Comparison of ENCODE assay signal across 14 mouse cellular contexts in genomic region chr2:105023031-105023615, GRCm38 (mm10). TPM values are rescaled to one million over a fixed set of nuclear protein-coding genes. Genes with fewer than 3 reads are reported as not detected.
DNase-seq lines count a peak whose midpoint lies in the region; ATAC-seq and TF ChIP-seq lines count a peak whose summit lies in the region.
"Had no signal": no experiment of that assay in that cellular context is flagged by ENCODE, and none has a peak within 500 bp of the region (broad histone marks: within the 10 kb centered on the region; RNA-seq: fewer than 3 reads in every experiment).

No protein-coding gene starts in this region.

- H3K36me3 ChIP-seq in kidney, postnatal 0 days (ENCODE audit: insufficient read depth, low read length) = no peaks in the 10 kb centered on the region
- no peaks in the 10 kb centered on the region for H3K36me3 ChIP-seq in liver, postnatal 0 days (replicated peaks; ENCODE audit: insufficient read depth, low read length)
- H3K36me3 ChIP-seq in forebrain, embryonic 10.5 days (replicated peaks) = no peaks in the 10 kb centered on the region
- H3K36me3 ChIP-seq in hindbrain, embryonic 14.5 days (replicated peaks; ENCODE audit: control insufficient read depth, insufficient read depth) = no peaks in the 10 kb centered on the region

- TF ChIP-seq CTCF in kidney, postnatal 0 days (IDR thresholded peaks at IDR 0.05; ENCODE audit: low read depth) = no peak
- TF ChIP-seq CTCF in liver, postnatal 0 days (IDR thresholded peaks at IDR 0.05; ENCODE audit: low read depth) = no peak

- H3K9ac ChIP-seq in kidney, postnatal 0 days (ENCODE audit: low read depth, low read length) = no peak overlapping the region
- no peak overlapping the region for H3K9ac ChIP-seq in liver, postnatal 0 days (replicated peaks)
- H3K9ac ChIP-seq in hindbrain, embryonic 14.5 days = no peak overlapping the region

- H3K27me3 ChIP-seq in kidney, postnatal 0 days (ENCODE audit: insufficient read depth, low read length) = no peaks in the 10 kb centered on the region
- H3K27me3 ChIP-seq in liver, postnatal 0 days (ENCODE audit: insufficient read depth, low read length) = no peaks in the 10 kb centered on the region
- H3K27me3 ChIP-seq in forebrain, embryonic 10.5 days (ENCODE audit: poor library complexity, severe bottlenecking) = no peaks in the 10 kb centered on the region
- H3K27me3 ChIP-seq in hindbrain, embryonic 14.5 days (ENCODE audit: control insufficient read depth, insufficient read depth, low read length) = no peaks in the 10 kb centered on the region

- H3K27ac ChIP-seq in kidney, postnatal 0 days = peak overlapping the region; percentile 39
- no peak overlapping the region for H3K27ac ChIP-seq in liver, postnatal 0 days (ENCODE audit: low read depth)
- no peak overlapping the region for H3K27ac ChIP-seq in forebrain, embryonic 10.5 days
- no peak overlapping the region for H3K27ac ChIP-seq in hindbrain, embryonic 14.5 days

- H3K4me1 ChIP-seq in kidney, postnatal 0 days (replicated peaks; ENCODE audit: insufficient read depth, low read length) = 0 out of 2 replicates have a peak, but pooled peaks cover 7% of the 10 kb centered on the region
- H3K4me1 ChIP-seq in liver, postnatal 0 days (ENCODE audit: insufficient read depth) = peaks cover 2% of the 10 kb centered on the region; the same call in 1 of the 2 replicates
- no peaks in the 10 kb centered on the region for H3K4me1 ChIP-seq in forebrain, embryonic 10.5 days
- H3K4me1 ChIP-seq in hindbrain, embryonic 14.5 days (replicated peaks; ENCODE audit: control insufficient read depth, insufficient read depth, low read length) = no peaks in the 10 kb centered on the region

- TF ChIP-seq EP300 in liver, postnatal 0 days (IDR thresholded peaks at IDR 0.05; ENCODE audit: low read depth) = peak; percentile 89

- H3K4me2 ChIP-seq in kidney, postnatal 0 days (ENCODE audit: low read length) = no peak overlapping the region
- H3K4me2 ChIP-seq in liver, postnatal 0 days (ENCODE audit: low read depth, low read length) = no peak overlapping the region
- no peak overlapping the region for H3K4me2 ChIP-seq in hindbrain, embryonic 14.5 days (replicated peaks)

- peak; percentile 91 for DNase-seq in kidney, postnatal 0 days (ENCODE audit: low spot score)
- no peak for DNase-seq in kidney, adult 8-10 months
- peak; percentile 20 for DNase-seq in heart, adult 8-10 months (ENCODE audit: low spot score)
- peak; percentile 43 for DNase-seq in heart, postnatal 4 days
- DNase-seq in liver, postnatal 0 days = no peak
- no peak for DNase-seq in adrenal gland, postnatal 14 days
- DNase-seq in forebrain, embryonic 10.5 days (ENCODE audit: extremely low spot score, low spot score) = no peak
- no peak for DNase-seq in hindbrain, embryonic 14.5 days (ENCODE audit: low spot score)
- DNase-seq: cerebellum, adult 18-20 months; lung, postnatal 4 days; midbrain, embryonic 14.5 days; right cerebral cortex, postnatal 4 days; thymus, postnatal 25 days had no signal

- no peak overlapping the region for H3K4me3 ChIP-seq in kidney, postnatal 0 days (replicated peaks; ENCODE audit: low read depth, low read length)
- H3K4me3 ChIP-seq in liver, postnatal 0 days (ENCODE audit: low read depth, low read length) = no peak overlapping the region
- H3K4me3 ChIP-seq in forebrain, embryonic 10.5 days = no peak overlapping the region
- no peak overlapping the region for H3K4me3 ChIP-seq in hindbrain, embryonic 14.5 days (replicated peaks; ENCODE audit: low read length)

- ATAC-seq in kidney, postnatal 0 days (replicated peaks; ENCODE audit: low FRiP score, low read depth) = peak; percentile 44; the same call in 1 of the 2 replicates
- peak; percentile 59 for ATAC-seq in liver, postnatal 0 days
- ATAC-seq in hindbrain, embryonic 14.5 days (ENCODE audit: low FRiP score) = no peak
- ATAC-seq: forebrain, embryonic 16.5 days had no signal

- 25% methylated on average over 6 of the region's 6 CpGs for WGBS in kidney, postnatal 0 days
- 67% methylated on average over 6 of the region's 6 CpGs for WGBS in liver, postnatal 0 days (ENCODE audit: insufficient replicate concordance)
- 91% methylated on average over 6 of the region's 6 CpGs for WGBS in forebrain, embryonic 10.5 days
- 84% methylated on average over 6 of the region's 6 CpGs for WGBS in hindbrain, embryonic 14.5 days

- no peaks in the 10 kb centered on the region for H3K9me3 ChIP-seq in kidney, postnatal 0 days (replicated peaks; ENCODE audit: low read length)
- no peaks in the 10 kb centered on the region for H3K9me3 ChIP-seq in liver, postnatal 0 days (ENCODE audit: low read length)
- no peaks in the 10 kb centered on the region for H3K9me3 ChIP-seq in forebrain, embryonic 10.5 days
- H3K9me3 ChIP-seq in hindbrain, embryonic 14.5 days (ENCODE audit: control insufficient read depth, low read length) = no peaks in the 10 kb centered on the region

RNA-seq across cellular contexts. Expression of gene Eif3m, which starts 6.2 kb away (rescaled TPM):
- 401 and 416 TPM in 2 replicates for polyA plus RNA-seq in kidney, postnatal 0 days (2015; fragmentation: Nextera tagmentation; extraction: Ambion mirVana)
- 100 to 1,000 TPM; 127 to 143 (median 138) TPM for total RNA-seq in heart, adult 8-10 months (2022)
- 100 to 1,000 TPM; 145 to 152 TPM for total RNA-seq in heart, postnatal 4 days (2021)
- 126 and 128 TPM in 2 replicates for polyA plus RNA-seq in liver, postnatal 0 days (2015; fragmentation: Nextera tagmentation; extraction: Ambion mirVana)
- total RNA-seq in adrenal gland, postnatal 14 days (2021) = 149 and 161 TPM in 2 replicates
- 313 and 318 TPM in 2 replicates for polyA plus RNA-seq in forebrain, embryonic 10.5 days (2016; fragmentation: Nextera tagmentation; extraction: Ambion mirVana)
- 190 and 199 TPM in 2 replicates for polyA plus RNA-seq in hindbrain, embryonic 14.5 days (2014; fragmentation: Nextera tagmentation; extraction: Ambion mirVana)

Comparison
In these comparisons a context has a peak if more than half of its experiments do, and no peak if none do; other contexts are left out.
1. DNase-seq: peak in kidney, postnatal 0 days (single experiment), heart, adult 8-10 months (single experiment) and heart, postnatal 4 days (single experiment); none in kidney, adult 8-10 months (0 of 2), liver, postnatal 0 days (single experiment), adrenal gland, postnatal 14 days (single experiment), forebrain, embryonic 10.5 days (single experiment) and hindbrain, embryonic 14.5 days (single experiment).